Mouse (Mus musculus) intestine, embryonic 16.5 days (tissue): ENCODE results near the gene Macrod1. TPM values are rescaled to one million over a fixed set of nuclear protein-coding genes. Genes with fewer than 3 reads are reported as not detected.

ENCODE experiments used
- ATAC-seq: fragments of 200-750 bp; cut with Nextera tagmentation; 2 replicates; pipeline ENCODE4 v1.8.0; 2017; ENCODE audit warnings: moderate TSS enrichment, moderate library complexity
- H3K27ac ChIP-seq: fragments of 300-500 bp; sonication (generic); 2 replicates; pipeline ENCODE4 v1.5.1; 2014; ENCODE audit warnings: mild to moderate bottlenecking, low read length
- H3K27me3 ChIP-seq: fragments of 300-500 bp; sonication (generic); replicated peaks from 2 replicates; pipeline ENCODE4 v1.6.1; 2014; ENCODE audit warnings: low read length, control low read depth, mixed read lengths; ENCODE audit not compliant: control insufficient read depth, insufficient read depth
- H3K36me3 ChIP-seq: fragments of 300-500 bp; sonication (generic); 2 replicates; pipeline ENCODE4 v1.6.1; 2014; ENCODE audit warnings: low read length, control low read depth; ENCODE audit not compliant: control insufficient read depth, insufficient read depth
- H3K4me1 ChIP-seq: fragments of 300-500 bp; sonication (generic); 2 replicates; pipeline ENCODE4 v1.6.1; 2014; ENCODE audit warnings: low read length, control low read depth, mixed read lengths; ENCODE audit not compliant: control insufficient read depth, insufficient read depth
- H3K4me2 ChIP-seq: fragments of 300-500 bp; sonication (generic); 2 replicates; pipeline ENCODE4 v1.6.1; 2014; ENCODE audit warnings: low read depth, low read length, control low read depth
- H3K4me3 ChIP-seq: fragments of 300-500 bp; sonication (generic); 2 replicates; pipeline ENCODE4 v1.5.1; 2014; ENCODE audit warnings: mild to moderate bottlenecking, low read length
- H3K9ac ChIP-seq: fragments of 300-500 bp; sonication (generic); 2 replicates; pipeline ENCODE4 v1.6.1; 2014; ENCODE audit warnings: low read depth, low read length
- H3K9me3 ChIP-seq: fragments of 300-500 bp; sonication (generic); 2 replicates; pipeline ENCODE4 v1.6.1; 2016; ENCODE audit warnings: low read length, control low read depth; ENCODE audit not compliant: control insufficient read depth
- WGBS: fragments of 180-500 bp; shearing (Covaris S2); extraction: QIAGEN DNeasy Blood & Tissue Kit; methylation state at CpG from one replicate; pipeline ENCODE4 v1.1.7; 2014; 5-methylcytosine and 5-hydroxymethylcytosine counted together
- polyA plus RNA-seq: library from polyadenylated mRNA; unstranded; fragments of >200 nt; fragmentation: Nextera tagmentation; extraction: Ambion mirVana; gene quantifications from 2 replicates; pipeline ENCODE4 v1.2.1, GENCODE M21; 2015

Gene Macrod1
- polyA plus RNA-seq, 1 experiment from 2014 or later = 11.6 TPM

DNA sequence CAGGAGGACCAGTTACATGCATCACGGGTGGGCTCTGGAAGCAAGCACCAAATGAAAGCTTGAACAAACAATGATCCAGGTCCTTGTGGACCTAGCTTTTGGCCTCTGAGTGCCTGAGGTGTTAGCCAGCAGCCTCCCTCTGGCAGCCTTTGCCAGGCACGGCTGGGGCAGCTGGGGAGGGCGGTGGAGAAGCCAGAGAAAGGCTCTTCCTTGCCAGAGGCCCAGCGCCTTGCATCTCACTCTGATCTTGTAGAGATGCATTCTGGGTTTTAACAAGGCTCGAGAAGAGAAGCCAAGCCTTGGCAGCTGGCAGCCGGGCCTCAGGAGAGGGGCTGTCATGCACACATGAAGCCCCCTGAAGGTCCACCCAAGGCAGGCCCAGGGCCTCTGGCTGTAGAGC, 83.8 kb downstream of the Macrod1 start:
- H3K4me2 ChIP-seq = no peak overlapping the region
- no peak for ATAC-seq
- H3K9ac ChIP-seq = no peak overlapping the region
- no peaks in the 10 kb centered on the region for H3K9me3 ChIP-seq
- H3K27ac ChIP-seq = no peak overlapping the region
- WGBS = 69% methylated on average over 6 of the region's 6 CpGs
- no peaks in the 10 kb centered on the region for H3K36me3 ChIP-seq
- H3K4me1 ChIP-seq = peaks cover 53% of the 10 kb centered on the region
- no peaks in the 10 kb centered on the region for H3K27me3 ChIP-seq
- H3K4me3 ChIP-seq = no peak overlapping the region

DNA sequence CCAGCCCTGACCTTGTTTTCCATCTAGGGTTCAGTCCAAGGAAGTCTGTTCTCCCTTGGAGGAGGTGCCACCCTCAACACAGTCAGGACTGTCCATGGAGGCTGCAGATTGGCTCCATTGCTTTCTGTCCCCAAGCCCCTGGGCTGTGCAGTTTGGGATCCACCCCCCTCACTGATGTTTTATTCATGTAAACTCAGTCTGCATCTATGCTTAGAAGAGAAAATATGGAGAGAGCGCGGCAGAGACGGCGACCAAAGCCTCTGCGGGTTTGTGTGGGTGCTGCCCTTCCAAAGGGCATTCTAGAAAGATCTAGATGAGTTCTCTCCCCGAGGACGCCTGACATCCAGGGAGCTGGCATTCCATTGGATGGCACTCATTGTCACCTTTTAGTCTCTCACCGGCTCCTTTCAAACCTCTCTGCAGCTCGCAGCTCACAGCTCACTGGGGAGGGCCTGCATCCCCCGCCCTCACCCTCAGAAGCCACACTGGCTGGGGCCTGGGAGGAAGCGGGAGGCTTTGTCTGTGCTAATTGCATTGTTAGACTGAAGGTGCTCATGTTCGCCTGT, 84.3 kb downstream of the Macrod1 start:
- 70% methylated on average over 12 of the region's 12 CpGs for WGBS
- no peak overlapping the region for H3K27ac ChIP-seq
- peaks cover 47% of the 10 kb centered on the region for H3K4me1 ChIP-seq
- ATAC-seq = no peak
- H3K27me3 ChIP-seq = 0 out of 2 replicates have a peak, but pooled peaks cover 1% of the 10 kb centered on the region
- H3K36me3 ChIP-seq = no peaks in the 10 kb centered on the region
- no peaks in the 10 kb centered on the region for H3K9me3 ChIP-seq
- no peak overlapping the region for H3K9ac ChIP-seq
- no peak overlapping the region for H3K4me3 ChIP-seq
- no peak overlapping the region for H3K4me2 ChIP-seq

DNA sequence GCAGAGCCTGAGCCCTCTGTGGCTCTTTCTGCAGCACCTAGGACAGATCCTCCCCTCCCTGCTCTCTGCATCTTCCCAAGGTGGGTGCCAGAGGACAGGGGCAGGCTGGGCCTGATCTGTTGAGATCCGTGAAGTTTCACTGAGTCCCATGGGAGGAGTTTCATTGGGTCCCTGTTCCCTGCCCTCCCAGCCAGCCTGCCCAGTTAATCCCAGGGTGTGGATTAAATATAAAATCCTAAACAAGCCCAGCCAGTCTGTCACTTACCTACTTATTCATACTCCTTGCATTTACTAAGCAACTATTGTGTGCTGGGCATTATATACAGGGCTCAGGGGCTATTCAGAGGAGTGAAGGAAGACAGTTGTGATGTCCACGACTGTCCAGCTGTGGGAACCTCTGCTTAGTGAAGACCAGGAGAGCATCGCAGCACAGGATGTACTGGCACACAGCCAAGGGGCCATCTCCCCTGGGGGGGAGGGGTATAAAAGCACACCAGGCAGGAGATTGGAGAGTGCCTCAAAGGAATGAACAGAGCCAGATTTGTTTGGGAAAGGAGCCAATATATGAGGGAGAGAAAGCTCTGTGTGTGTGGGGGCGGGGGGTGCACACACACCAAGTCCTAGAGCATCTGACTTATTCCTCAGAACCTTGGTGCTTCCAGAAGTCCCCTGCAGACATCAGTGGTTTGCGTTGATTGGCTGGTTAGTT, 85.8 kb downstream of the Macrod1 start:
- Histone ChIP-seq H3K9me3 (no peaks in the 10 kb centered on the region), H3K27me3 (0 out of 2 replicates have a peak, but pooled peaks cover 4% of the 10 kb centered on the region), H3K36me3 (no peaks in the 10 kb centered on the region), H3K4me1 (peaks cover 35% of the 10 kb centered on the region), H3K27ac (0 out of 2 replicates have a peak overlapping the region, but pooled peaks have one; percentile 7), H3K4me3 (no peak overlapping the region), H3K9ac (no peak overlapping the region), H3K4me2 (no peak overlapping the region)
- 38% methylated on average over 5 of the region's 5 CpGs for WGBS
- no peak for ATAC-seq

GRCm38 (mm10) chr19:7143854-7144253, 87.2 kb downstream of the Macrod1 start:
- Histone ChIP-seq H3K27ac (no peak overlapping the region), H3K4me3 (peak overlapping the region; percentile 36), H3K27me3 (0 out of 2 replicates have a peak, but pooled peaks cover 4% of the 10 kb centered on the region), H3K36me3 (no peaks in the 10 kb centered on the region), H3K9ac (peak overlapping the region; percentile 35; the same call in 1 of the 2 replicates), H3K9me3 (no peaks in the 10 kb centered on the region), H3K4me2 (peak overlapping the region; percentile 59), H3K4me1 (peaks cover 21% of the 10 kb centered on the region)
- peak; percentile 73 for ATAC-seq
- 2% methylated on average over 20 of the region's 20 CpGs for WGBS

GRCm38 (mm10) chr19:7144458-7144857, 87.8 kb downstream of the Macrod1 start:
- Histone ChIP-seq H3K27me3 (0 out of 2 replicates have a peak, but pooled peaks cover 4% of the 10 kb centered on the region), H3K27ac (no peak overlapping the region), H3K4me2 (peak overlapping the region; percentile 59), H3K36me3 (no peaks in the 10 kb centered on the region), H3K4me3 (peak overlapping the region; percentile 36), H3K9ac (no peak overlapping the region), H3K4me1 (peaks cover 16% of the 10 kb centered on the region), H3K9me3 (no peaks in the 10 kb centered on the region)
- no peak for ATAC-seq
- WGBS = 68% methylated on average over 3 of the region's 3 CpGs

DNA sequence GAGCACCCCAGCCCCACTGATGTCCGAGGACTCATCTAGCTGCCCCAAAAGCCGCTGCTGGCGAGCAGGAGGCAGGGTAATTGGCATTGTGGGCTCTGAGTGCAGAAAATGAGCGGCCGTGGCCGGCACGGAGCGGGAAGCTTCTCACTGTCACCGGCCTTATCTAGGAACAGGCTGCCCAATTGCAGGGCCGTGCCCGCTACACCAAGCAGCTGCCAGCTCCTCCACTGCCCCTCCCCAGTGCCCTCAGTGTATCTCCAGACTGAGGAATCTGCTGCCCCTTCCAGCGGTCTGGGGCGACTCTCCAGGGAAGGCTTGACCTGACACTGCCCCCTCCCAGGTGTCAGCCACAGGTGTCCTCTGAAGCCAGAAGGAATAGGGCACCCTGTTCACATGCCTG, 89.8 kb downstream of the Macrod1 start:
- 0 out of 2 replicates have a peak, but pooled peaks cover 4% of the 10 kb centered on the region for H3K27me3 ChIP-seq
- H3K9me3 ChIP-seq = no peaks in the 10 kb centered on the region
- no peak overlapping the region for H3K27ac ChIP-seq
- no peak overlapping the region for H3K4me2 ChIP-seq
- WGBS = 77% methylated on average over 13 of the region's 13 CpGs
- no peak for ATAC-seq
- H3K9ac ChIP-seq = no peak overlapping the region
- no peak overlapping the region for H3K4me3 ChIP-seq
- H3K36me3 ChIP-seq = no peaks in the 10 kb centered on the region
- peaks cover 16% of the 10 kb centered on the region for H3K4me1 ChIP-seq

- no peak for ATAC-seq
- H3K4me2 ChIP-seq = no peak overlapping the region
- no peak overlapping the region for H3K9ac ChIP-seq
- H3K9me3 ChIP-seq = no peaks in the 10 kb centered on the region
- peaks cover 12% of the 10 kb centered on the region for H3K4me1 ChIP-seq
- H3K4me3 ChIP-seq = no peak overlapping the region
- H3K27ac ChIP-seq = no peak overlapping the region
- WGBS = 46% methylated on average over 4 of the region's 4 CpGs
- H3K27me3 ChIP-seq = 0 out of 2 replicates have a peak, but pooled peaks cover 7% of the 10 kb centered on the region
- no peaks in the 10 kb centered on the region for H3K36me3 ChIP-seq
Observed at GRCm38 (mm10) chr19:7148096-7148495, 91.5 kb downstream of the Macrod1 start.

DNA sequence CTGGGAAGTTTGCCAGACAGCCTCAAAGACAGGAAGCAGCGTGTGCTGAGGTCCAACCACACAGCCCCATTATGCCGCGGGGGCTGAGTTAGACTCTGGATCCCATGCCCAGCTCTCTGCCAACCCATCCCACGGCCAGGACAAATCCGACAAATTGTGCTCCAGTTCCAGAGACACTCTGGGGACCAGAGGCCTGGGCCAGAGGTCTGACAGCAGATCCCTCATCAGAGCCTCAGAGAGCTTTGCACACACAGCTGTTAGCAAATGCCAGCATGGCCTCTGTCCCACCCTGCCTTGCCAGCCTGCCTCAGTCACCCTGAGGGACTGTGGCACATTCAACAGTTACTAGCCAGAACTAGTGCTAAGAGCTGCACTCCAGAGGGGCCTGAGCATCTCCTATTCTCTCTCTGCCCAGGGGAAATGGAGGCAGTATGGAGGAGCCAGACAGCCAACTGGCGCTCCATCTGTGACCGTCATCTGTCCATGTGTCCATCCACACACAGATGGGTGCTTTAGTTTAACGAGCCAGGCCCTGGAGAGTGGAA, 92.0 kb downstream of the Macrod1 start:
- Histone ChIP-seq H3K4me2 (no peak overlapping the region), H3K9ac (no peak overlapping the region), H3K9me3 (no peaks in the 10 kb centered on the region), H3K4me1 (peaks cover 13% of the 10 kb centered on the region), H3K36me3 (no peaks in the 10 kb centered on the region), H3K27ac (no peak overlapping the region), H3K27me3 (0 out of 2 replicates have a peak, but pooled peaks cover 7% of the 10 kb centered on the region), H3K4me3 (no peak overlapping the region)
- no peak for ATAC-seq
- WGBS = 63% methylated on average over 8 of the region's 8 CpGs

DNA sequence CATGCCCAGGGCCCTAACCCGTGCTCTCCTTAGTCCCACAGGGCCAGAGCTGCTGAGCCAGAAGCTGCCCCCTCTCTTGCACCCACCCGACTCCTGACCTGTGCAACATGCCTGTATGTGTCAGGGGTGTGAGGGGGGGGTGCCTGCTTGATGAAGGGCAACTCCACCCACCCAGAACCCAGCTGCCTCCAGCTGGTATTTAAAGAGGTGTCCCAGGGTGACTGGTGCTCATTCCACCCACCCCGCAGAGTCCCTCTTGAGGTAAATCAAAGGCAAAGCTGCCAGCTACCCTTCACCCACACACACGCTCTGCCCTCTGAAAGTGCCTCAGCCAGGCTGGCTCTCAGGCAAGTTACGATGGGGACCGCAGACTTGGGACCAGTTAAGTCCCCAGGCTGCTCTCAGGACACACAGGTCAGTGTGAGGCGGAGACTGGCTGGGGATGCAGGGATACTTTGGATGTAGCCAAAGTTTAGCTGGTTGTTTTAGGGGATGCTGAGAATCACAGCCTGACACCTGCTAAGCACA, 92.6 kb downstream of the Macrod1 start:
- no peak for ATAC-seq
- H3K4me1 ChIP-seq = peaks cover 12% of the 10 kb centered on the region
- WGBS = 79% methylated on average over 7 of the region's 7 CpGs
- 0 out of 2 replicates have a peak, but pooled peaks cover 7% of the 10 kb centered on the region for H3K27me3 ChIP-seq
- H3K9ac ChIP-seq = no peak overlapping the region
- no peaks in the 10 kb centered on the region for H3K9me3 ChIP-seq
- H3K27ac ChIP-seq = no peak overlapping the region
- H3K36me3 ChIP-seq = no peaks in the 10 kb centered on the region
- H3K4me2 ChIP-seq = no peak overlapping the region
- no peak overlapping the region for H3K4me3 ChIP-seq
